Mouse (Mus musculus): Measurements from ENCODE around the gene Foxa2. TPM values are rescaled to one million over a fixed set of nuclear protein-coding genes. Genes with fewer than 3 reads are reported as not detected.
A peak's percentile ranks its signal among the peaks of the same experiment; 100 is the strongest.

Gene Foxa2
- polyA plus RNA-seq, 1 experiment from 2014 or later, result 5.0 TPM

DNA sequence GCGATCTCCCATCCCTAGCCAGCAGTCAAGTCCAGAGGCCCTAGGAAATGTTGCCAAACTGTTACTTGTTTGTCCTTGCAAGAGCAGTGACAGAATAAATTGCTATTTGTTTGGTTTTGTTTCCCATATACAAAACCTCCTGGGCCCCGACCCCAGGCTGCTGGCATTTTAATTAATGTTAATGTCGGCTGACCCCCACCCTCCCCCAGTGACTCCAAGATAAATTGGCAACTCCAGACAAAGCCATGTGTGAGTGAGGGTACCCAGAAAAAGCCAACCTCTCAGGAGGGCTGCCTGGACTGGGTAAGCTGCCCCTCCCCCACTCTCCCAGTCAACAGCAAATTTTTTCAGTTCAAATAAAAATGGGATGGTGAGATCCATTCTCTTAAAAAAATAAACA, 26.6 kb downstream of the Foxa2 start:
- no peaks in the 10 kb centered on the region for H3K9me3 ChIP-seq (replicated peaks)
- no peak overlapping the region for H3K4me3 ChIP-seq
- WGBS (ENCODE audit: insufficient replicate concordance), result 39% methylated on average over 3 of the region's 3 CpGs
- ATAC-seq, result no peak
- no peak overlapping the region for H3K9ac ChIP-seq
- H3K4me2 ChIP-seq, result no peak overlapping the region
- no peaks in the 10 kb centered on the region for H3K36me3 ChIP-seq
- H3K4me1 ChIP-seq, result 0 out of 2 replicates have a peak, but pooled peaks cover 3% of the 10 kb centered on the region
- H3K27ac ChIP-seq, result no peak overlapping the region
- peaks cover 23% of the 10 kb centered on the region; the same call in 1 of the 2 replicates for H3K27me3 ChIP-seq (replicated peaks)

GRCm38 (mm10) chr2:148017782-148018690, 28.7 kb downstream of the Foxa2 start:
- Histone ChIP-seq H3K27ac (no peak overlapping the region), H3K9ac (no peak overlapping the region), H3K4me3 (no peak overlapping the region), H3K4me1 (0 out of 2 replicates have a peak, but pooled peaks cover 3% of the 10 kb centered on the region), H3K27me3 (replicated peaks) (0 out of 2 replicates have a peak, but pooled peaks cover 13% of the 10 kb centered on the region), H3K9me3 (replicated peaks) (no peaks in the 10 kb centered on the region), H3K36me3 (no peaks in the 10 kb centered on the region), H3K4me2 (no peak overlapping the region)
- no peak for ATAC-seq
- WGBS (ENCODE audit: insufficient replicate concordance), result 68% methylated on average over 8 of the region's 8 CpGs

DNA sequence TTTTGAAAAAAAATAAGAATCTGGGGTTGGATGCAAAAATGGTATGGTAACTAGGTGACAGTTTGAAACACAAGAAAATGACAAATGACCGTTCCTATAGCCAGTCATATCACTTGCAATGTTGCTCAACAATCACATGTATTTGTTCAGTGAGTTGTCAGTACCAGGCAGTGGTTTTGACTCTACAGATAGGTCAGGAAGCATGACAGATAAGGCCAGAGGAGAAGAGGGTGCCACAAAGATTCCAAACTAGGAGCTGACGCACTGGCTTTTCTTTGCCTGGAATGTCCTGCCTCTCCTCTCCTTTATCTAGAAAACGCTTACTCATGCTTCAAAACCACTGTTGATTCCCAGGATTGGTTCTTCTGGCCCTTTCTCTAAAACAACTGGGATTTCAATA, 33.4 kb downstream of the Foxa2 start:
- ATAC-seq, result 0 out of 2 replicates have a peak, but pooled peaks have one; percentile 24

GRCm38 (mm10) chr2:148009049-148009448, 37.7 kb downstream of the Foxa2 start:
- no peak overlapping the region for H3K4me2 ChIP-seq
- 74% methylated on average over 4 of the region's 4 CpGs for WGBS (ENCODE audit: insufficient replicate concordance)
- H3K9me3 ChIP-seq (replicated peaks), result no peaks in the 10 kb centered on the region
- no peak overlapping the region for H3K4me3 ChIP-seq
- no peak for ATAC-seq
- no peak overlapping the region for H3K27ac ChIP-seq
- no peak overlapping the region for H3K9ac ChIP-seq
- H3K4me1 ChIP-seq, result no peaks in the 10 kb centered on the region
- no peaks in the 10 kb centered on the region for H3K27me3 ChIP-seq (replicated peaks)
- H3K36me3 ChIP-seq, result peaks cover 3% of the 10 kb centered on the region; the same call in 1 of the 2 replicates

More for the DNA sequence above, 33.4 kb downstream of the Foxa2 start:
- H3K36me3 ChIP-seq, result peaks cover 3% of the 10 kb centered on the region; the same call in 1 of the 2 replicates
- no peaks in the 10 kb centered on the region for H3K4me1 ChIP-seq
- H3K9ac ChIP-seq, result no peak overlapping the region
- no peak overlapping the region for H3K4me3 ChIP-seq
- H3K27me3 ChIP-seq (replicated peaks), result no peaks in the 10 kb centered on the region
- H3K4me2 ChIP-seq, result no peak overlapping the region
- H3K9me3 ChIP-seq (replicated peaks), result no peaks in the 10 kb centered on the region
- no peak overlapping the region for H3K27ac ChIP-seq
- WGBS (ENCODE audit: insufficient replicate concordance), result 34% methylated on average over 3 of the region's 3 CpGs

- Histone ChIP-seq H3K36me3 (peaks cover 3% of the 10 kb centered on the region; the same call in 1 of the 2 replicates), H3K4me1 (no peaks in the 10 kb centered on the region), H3K9ac (no peak overlapping the region), H3K27ac (no peak overlapping the region), H3K4me3 (no peak overlapping the region), H3K4me2 (no peak overlapping the region), H3K9me3 (replicated peaks) (no peaks in the 10 kb centered on the region), H3K27me3 (replicated peaks) (no peaks in the 10 kb centered on the region)
- no peak for ATAC-seq
- 43% methylated on average over 7 of the region's 7 CpGs for WGBS (ENCODE audit: insufficient replicate concordance)
These were observed 41.9 kb downstream of the Foxa2 start for GRCm38 (mm10) chr2:148004554-148005521.

DNA sequence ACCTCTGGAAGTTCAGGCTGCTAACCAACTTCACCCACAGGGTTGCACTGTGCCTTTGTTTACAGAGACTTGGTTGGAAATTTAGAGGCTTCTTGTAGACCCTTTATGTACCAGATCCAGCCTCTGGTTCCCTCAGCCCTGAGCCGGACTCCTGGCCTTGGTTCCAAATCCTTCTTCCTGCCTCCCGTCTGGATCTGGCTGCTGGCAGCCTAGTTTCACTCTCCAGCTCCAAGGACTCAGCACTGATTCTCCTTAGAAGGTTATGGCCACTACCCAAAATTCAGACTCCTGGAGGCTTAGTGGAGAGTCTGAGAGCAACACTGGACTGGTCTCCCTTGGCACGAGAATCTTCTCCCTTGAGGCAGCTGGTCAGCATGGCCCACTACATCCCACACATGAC, 43.3 kb downstream of the Foxa2 start:
- H3K9me3 ChIP-seq (replicated peaks), result no peaks in the 10 kb centered on the region
- H3K4me3 ChIP-seq, result no peak overlapping the region
- H3K4me2 ChIP-seq, result no peak overlapping the region
- no peaks in the 10 kb centered on the region for H3K27me3 ChIP-seq (replicated peaks)
- H3K9ac ChIP-seq, result no peak overlapping the region
- 68% methylated on average over 3 of the region's 3 CpGs for WGBS (ENCODE audit: insufficient replicate concordance)
- H3K4me1 ChIP-seq, result no peaks in the 10 kb centered on the region; the same call in 1 of the 2 replicates
- ATAC-seq, result no peak
- H3K27ac ChIP-seq, result no peak overlapping the region
- no peaks in the 10 kb centered on the region for H3K36me3 ChIP-seq

- H3K36me3 ChIP-seq, result no peaks in the 10 kb centered on the region
- H3K4me1 ChIP-seq, result no peaks in the 10 kb centered on the region; the same call in 1 of the 2 replicates
- H3K9ac ChIP-seq, result no peak overlapping the region
- H3K27me3 ChIP-seq (replicated peaks), result no peaks in the 10 kb centered on the region
- 56% methylated on average over 10 of the region's 10 CpGs for WGBS (ENCODE audit: insufficient replicate concordance)
- H3K9me3 ChIP-seq (replicated peaks), result no peaks in the 10 kb centered on the region
- H3K27ac ChIP-seq, result no peak overlapping the region
- no peak overlapping the region for H3K4me2 ChIP-seq
- no peak overlapping the region for H3K4me3 ChIP-seq
- no peak for ATAC-seq
These were observed 48.4 kb downstream of the Foxa2 start for GRCm38 (mm10) chr2:147998206-147998966.

GRCm38 (mm10) chr2:147996781-147997180, 50.0 kb downstream of the Foxa2 start:
- H3K9ac ChIP-seq, result no peak overlapping the region
- no peaks in the 10 kb centered on the region for H3K36me3 ChIP-seq
- no peak for ATAC-seq
- H3K4me3 ChIP-seq, result no peak overlapping the region
- no peaks in the 10 kb centered on the region; the same call in 1 of the 2 replicates for H3K4me1 ChIP-seq
- H3K4me2 ChIP-seq, result no peak overlapping the region
- H3K27me3 ChIP-seq (replicated peaks), result no peaks in the 10 kb centered on the region
- no peak overlapping the region for H3K27ac ChIP-seq
- H3K9me3 ChIP-seq (replicated peaks), result no peaks in the 10 kb centered on the region

DNA sequence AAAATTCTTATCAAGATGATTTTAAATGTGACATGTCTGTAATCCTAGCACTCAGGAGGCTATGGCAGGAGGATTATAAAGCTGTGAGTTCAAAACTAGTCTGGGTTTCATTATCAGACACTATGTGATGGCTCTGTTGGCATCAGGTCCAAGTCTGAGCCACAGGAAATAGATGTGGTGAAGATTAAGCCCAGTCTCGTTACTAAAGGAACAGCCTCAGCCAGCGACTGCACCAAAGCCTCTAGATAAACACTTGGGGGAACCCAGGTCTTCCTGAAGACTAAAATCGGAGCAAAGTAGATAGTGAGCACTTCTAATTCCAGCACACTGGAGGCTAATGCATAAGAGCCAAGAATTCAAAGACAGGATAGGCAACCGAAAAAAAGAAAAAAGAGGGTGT, 52.9 kb downstream of the Foxa2 start:
- no peaks in the 10 kb centered on the region for H3K27me3 ChIP-seq (replicated peaks)
- H3K9me3 ChIP-seq (replicated peaks), result no peaks in the 10 kb centered on the region
- no peaks in the 10 kb centered on the region for H3K36me3 ChIP-seq
- 16% methylated on average over 4 of the region's 4 CpGs for WGBS (ENCODE audit: insufficient replicate concordance)
- no peak overlapping the region for H3K9ac ChIP-seq
- ATAC-seq, result no peak
- no peak overlapping the region for H3K27ac ChIP-seq
- H3K4me3 ChIP-seq, result no peak overlapping the region
- no peaks in the 10 kb centered on the region; the same call in 1 of the 2 replicates for H3K4me1 ChIP-seq
- H3K4me2 ChIP-seq, result no peak overlapping the region

- no peaks in the 10 kb centered on the region for H3K36me3 ChIP-seq
- no peak overlapping the region for H3K9ac ChIP-seq
- peak; percentile 45; the same call in 1 of the 2 replicates for ATAC-seq
- no peak overlapping the region for H3K4me3 ChIP-seq
- H3K4me2 ChIP-seq, result no peak overlapping the region
- no peaks in the 10 kb centered on the region for H3K9me3 ChIP-seq (replicated peaks)
- no peaks in the 10 kb centered on the region for H3K4me1 ChIP-seq
- no peaks in the 10 kb centered on the region for H3K27me3 ChIP-seq (replicated peaks)
- WGBS (ENCODE audit: insufficient replicate concordance), result 71% methylated on average over 10 of the region's 10 CpGs
- no peak overlapping the region for H3K27ac ChIP-seq
These were observed 53.7 kb downstream of the Foxa2 start for GRCm38 (mm10) chr2:147992935-147993679.

Measured in liver, embryonic 12.5 days (tissue).